Mouse (Mus musculus): ENCODE results near the gene Podxl. TPM values are rescaled to one million over a fixed set of nuclear protein-coding genes. Genes with fewer than 3 reads are reported as not detected.

Podxl gene
- polyA plus RNA-seq, 1 experiment: 4.8 TPM

DNA sequence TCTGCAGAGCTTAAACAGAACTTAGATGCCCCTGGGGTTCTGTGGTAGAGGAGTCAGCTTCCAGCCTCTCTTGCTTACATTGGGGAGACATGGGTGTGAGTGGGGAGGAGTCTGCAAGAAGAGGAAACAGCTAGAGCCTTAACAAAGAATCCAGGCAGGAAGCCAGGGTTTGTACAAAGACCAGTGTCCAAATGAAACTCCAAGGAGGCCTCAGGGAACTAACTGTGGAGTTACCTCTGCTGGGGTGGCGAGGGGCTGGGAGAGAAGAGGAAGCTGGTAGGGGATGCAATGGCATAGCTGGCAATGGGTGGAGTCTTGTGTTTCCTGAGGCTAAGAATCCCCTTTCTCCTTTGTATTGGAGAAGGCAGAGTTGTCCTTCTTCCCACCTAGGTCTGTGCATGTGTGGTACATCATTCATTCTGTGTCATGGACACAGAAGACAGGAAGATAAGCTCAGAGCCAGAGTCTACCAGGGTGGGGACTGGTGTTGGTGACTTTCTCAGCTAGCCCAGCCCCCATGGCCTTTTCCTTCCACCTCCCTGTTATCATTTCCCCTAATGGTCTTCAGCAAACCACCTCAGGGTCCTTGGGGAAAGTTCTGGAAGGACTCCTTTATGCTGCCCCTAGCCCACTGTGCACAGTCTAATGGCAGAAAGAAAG lies 28.9 kb upstream of the Podxl start:
- TF ChIP-seq USF1 (IDR thresholded peaks at IDR 0.05; ENCODE audit: low read depth): no peak
- no peak for TF ChIP-seq MYOG (IDR thresholded peaks at IDR 0.05; ENCODE audit: control insufficient read depth, extremely low read depth, insufficient read length)
- TF ChIP-seq FOSL1 (IDR thresholded peaks at IDR 0.05; ENCODE audit: insufficient read depth, low read length, poor library complexity, severe bottlenecking): no peak
- no peak for TF ChIP-seq MAX (IDR thresholded peaks at IDR 0.05)
- no peak for TF ChIP-seq MYOD1 (IDR thresholded peaks at IDR 0.05; ENCODE audit: control insufficient read depth, insufficient read length, low read depth)
- no peak for TF ChIP-seq CEBPB (IDR thresholded peaks at IDR 0.05; ENCODE audit: low read depth)
- no peak for TF ChIP-seq CTCF (IDR thresholded peaks at IDR 0.05; ENCODE audit: control insufficient read depth, insufficient read depth, insufficient read length)
- Histone ChIP-seq H3K36me3 (ENCODE audit: control insufficient read depth, insufficient read depth) (no peaks in the 10 kb centered on the region), H3K27me3 (ENCODE audit: control insufficient read depth, insufficient read depth, insufficient read length) (no peaks in the 10 kb centered on the region), H3ac (ENCODE audit: control insufficient read depth, insufficient read length, low read depth) (no peak overlapping the region), H3K79me3 (ENCODE audit: low read depth) (no peaks in the 10 kb centered on the region), H3K4me3 (ENCODE audit: insufficient read depth, poor library complexity, severe bottlenecking) (no peak overlapping the region), H3K79me2 (ENCODE audit: control insufficient read depth, insufficient read depth) (no peaks in the 10 kb centered on the region)

DNA sequence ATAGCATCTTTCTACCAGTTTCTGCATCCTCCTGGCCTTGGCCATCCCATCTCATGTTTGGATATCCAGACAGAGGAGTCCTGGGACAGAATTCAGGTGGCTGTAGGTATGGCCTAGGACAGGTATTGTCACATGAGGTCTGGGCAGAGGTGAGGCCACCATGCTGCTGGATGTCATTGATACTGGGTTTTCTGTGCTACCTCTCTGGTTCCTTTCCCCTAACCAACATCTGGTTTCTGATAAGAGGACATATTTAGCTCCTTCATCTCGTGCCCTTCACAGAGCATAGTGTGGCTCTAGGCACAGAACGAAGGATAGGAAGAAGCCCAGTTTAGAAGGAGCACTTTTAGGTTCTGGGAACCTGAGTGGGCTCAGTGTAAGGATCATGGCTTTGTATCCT lies 28.3 kb upstream of the Podxl start:
- no peak overlapping the region for H3ac ChIP-seq (ENCODE audit: control insufficient read depth, insufficient read length, low read depth)
- H3K36me3 ChIP-seq (ENCODE audit: control insufficient read depth, insufficient read depth): no peaks in the 10 kb centered on the region
- TF ChIP-seq MYOG (IDR thresholded peaks at IDR 0.05; ENCODE audit: control insufficient read depth, extremely low read depth, insufficient read length) (no peak), FOSL1 (IDR thresholded peaks at IDR 0.05; ENCODE audit: insufficient read depth, low read length, poor library complexity, severe bottlenecking) (no peak), CTCF (IDR thresholded peaks at IDR 0.05; ENCODE audit: control insufficient read depth, insufficient read depth, insufficient read length) (no peak)
- no peaks in the 10 kb centered on the region for H3K27me3 ChIP-seq (ENCODE audit: control insufficient read depth, insufficient read depth, insufficient read length)
- no peak overlapping the region for H3K4me3 ChIP-seq (ENCODE audit: insufficient read depth, poor library complexity, severe bottlenecking)
- no peaks in the 10 kb centered on the region for H3K79me2 ChIP-seq (ENCODE audit: control insufficient read depth, insufficient read depth)
- H3K79me3 ChIP-seq (ENCODE audit: low read depth): no peaks in the 10 kb centered on the region

DNA sequence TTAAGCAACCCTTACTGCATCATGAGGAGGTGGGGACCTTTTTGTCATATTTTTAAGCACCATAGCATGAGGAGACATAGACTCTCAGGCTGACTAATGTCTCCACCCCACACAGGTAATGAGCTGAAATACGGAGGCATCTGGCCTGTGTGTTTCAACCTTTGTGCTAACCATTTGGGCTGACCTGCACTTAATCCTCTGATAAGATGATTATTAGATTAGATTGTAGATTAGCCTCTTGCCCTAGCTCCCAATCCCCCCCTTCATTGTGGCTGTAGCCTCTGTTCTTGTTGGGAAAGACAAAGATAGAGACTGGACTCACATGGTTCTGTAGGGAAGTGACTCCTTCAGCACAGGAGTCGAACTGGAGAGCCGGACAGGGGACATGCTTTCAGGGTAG lies 27.9 kb upstream of the Podxl start:
- H3K4me3 ChIP-seq (ENCODE audit: insufficient read depth, poor library complexity, severe bottlenecking): no peak overlapping the region
- no peak overlapping the region for H3ac ChIP-seq (ENCODE audit: control insufficient read depth, insufficient read length, low read depth)
- TF ChIP-seq MYOD1 (IDR thresholded peaks at IDR 0.05; ENCODE audit: control insufficient read depth, insufficient read length, low read depth) (no peak), FOSL1 (IDR thresholded peaks at IDR 0.05; ENCODE audit: insufficient read depth, low read length, poor library complexity, severe bottlenecking) (no peak), MAX (IDR thresholded peaks at IDR 0.05) (no peak), CTCF (IDR thresholded peaks at IDR 0.05; ENCODE audit: control insufficient read depth, insufficient read depth, insufficient read length) (no peak), USF1 (IDR thresholded peaks at IDR 0.05; ENCODE audit: low read depth) (no peak), CEBPB (IDR thresholded peaks at IDR 0.05; ENCODE audit: low read depth) (no peak), MYOG (IDR thresholded peaks at IDR 0.05; ENCODE audit: control insufficient read depth, extremely low read depth, insufficient read length) (no peak)
- no peaks in the 10 kb centered on the region for H3K27me3 ChIP-seq (ENCODE audit: control insufficient read depth, insufficient read depth, insufficient read length)
- H3K79me2 ChIP-seq (ENCODE audit: control insufficient read depth, insufficient read depth): no peaks in the 10 kb centered on the region
- H3K79me3 ChIP-seq (ENCODE audit: low read depth): no peaks in the 10 kb centered on the region
- no peaks in the 10 kb centered on the region for H3K36me3 ChIP-seq (ENCODE audit: control insufficient read depth, insufficient read depth)

DNA sequence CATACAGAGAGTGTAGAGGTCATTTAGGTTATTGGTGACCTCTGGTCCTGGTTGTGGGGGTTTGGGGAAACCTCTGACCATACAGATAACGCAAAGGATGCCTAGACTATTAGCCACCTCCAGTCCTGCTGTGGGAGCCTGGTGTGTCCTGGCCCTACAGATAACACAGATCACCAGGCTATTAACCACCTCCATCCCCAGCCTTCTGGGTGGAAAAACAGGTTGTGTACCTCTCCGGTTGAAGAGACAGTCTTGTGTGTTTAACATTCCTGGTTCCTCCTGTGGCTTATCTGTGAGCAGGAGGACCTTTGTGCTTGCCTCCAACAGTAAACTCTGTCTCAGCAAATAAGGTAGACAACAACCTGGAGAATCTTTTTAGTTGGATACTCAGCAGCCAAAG lies 27.0 kb upstream of the Podxl start:
- Histone ChIP-seq H3K79me3 (ENCODE audit: low read depth) (no peaks in the 10 kb centered on the region), H3K36me3 (ENCODE audit: control insufficient read depth, insufficient read depth) (no peaks in the 10 kb centered on the region), H3K27me3 (ENCODE audit: control insufficient read depth, insufficient read depth, insufficient read length) (no peaks in the 10 kb centered on the region), H3K79me2 (ENCODE audit: control insufficient read depth, insufficient read depth) (no peaks in the 10 kb centered on the region), H3ac (ENCODE audit: control insufficient read depth, insufficient read length, low read depth) (no peak overlapping the region), H3K4me3 (ENCODE audit: insufficient read depth, poor library complexity, severe bottlenecking) (no peak overlapping the region)
- no peak for TF ChIP-seq CTCF (IDR thresholded peaks at IDR 0.05; ENCODE audit: control insufficient read depth, insufficient read depth, insufficient read length)
- TF ChIP-seq MYOD1 (IDR thresholded peaks at IDR 0.05; ENCODE audit: control insufficient read depth, insufficient read length, low read depth): no peak
- TF ChIP-seq FOSL1 (IDR thresholded peaks at IDR 0.05; ENCODE audit: insufficient read depth, low read length, poor library complexity, severe bottlenecking): no peak
- no peak for TF ChIP-seq CEBPB (IDR thresholded peaks at IDR 0.05; ENCODE audit: low read depth)
- no peak for TF ChIP-seq USF1 (IDR thresholded peaks at IDR 0.05; ENCODE audit: low read depth)
- TF ChIP-seq MAX (IDR thresholded peaks at IDR 0.05): no peak
- TF ChIP-seq MYOG (IDR thresholded peaks at IDR 0.05; ENCODE audit: control insufficient read depth, extremely low read depth, insufficient read length): no peak

DNA sequence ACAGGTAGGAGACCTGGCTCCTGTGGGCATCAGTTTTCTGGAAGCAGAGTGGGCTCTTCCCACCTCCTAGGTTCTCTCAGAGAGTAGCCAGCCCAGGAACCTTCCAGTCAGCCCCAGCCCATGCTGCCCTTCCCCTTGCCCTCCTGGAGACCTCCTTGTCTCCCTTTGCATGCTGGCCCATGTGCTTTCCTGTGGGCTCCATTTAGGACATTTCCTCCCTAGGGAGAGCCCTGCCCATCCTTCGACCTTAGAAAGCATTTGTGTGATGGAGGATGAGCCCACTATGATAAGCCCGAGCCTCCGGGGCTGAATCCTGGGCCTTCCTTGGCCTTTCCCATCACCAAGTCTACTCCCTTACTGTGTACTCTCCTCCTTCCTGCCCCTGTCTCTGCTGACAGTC lies 25.5 kb upstream of the Podxl start:
- no peak for TF ChIP-seq USF1 (IDR thresholded peaks at IDR 0.05; ENCODE audit: low read depth)
- H3K79me3 ChIP-seq (ENCODE audit: low read depth): no peaks in the 10 kb centered on the region
- H3K36me3 ChIP-seq (ENCODE audit: control insufficient read depth, insufficient read depth): no peaks in the 10 kb centered on the region
- peaks cover 3% of the 10 kb centered on the region for H3K27me3 ChIP-seq (ENCODE audit: control insufficient read depth, insufficient read depth, insufficient read length)
- no peak overlapping the region for H3ac ChIP-seq (ENCODE audit: control insufficient read depth, insufficient read length, low read depth)
- no peak overlapping the region for H3K4me3 ChIP-seq (ENCODE audit: insufficient read depth, poor library complexity, severe bottlenecking)
- no peaks in the 10 kb centered on the region for H3K79me2 ChIP-seq (ENCODE audit: control insufficient read depth, insufficient read depth)

DNA sequence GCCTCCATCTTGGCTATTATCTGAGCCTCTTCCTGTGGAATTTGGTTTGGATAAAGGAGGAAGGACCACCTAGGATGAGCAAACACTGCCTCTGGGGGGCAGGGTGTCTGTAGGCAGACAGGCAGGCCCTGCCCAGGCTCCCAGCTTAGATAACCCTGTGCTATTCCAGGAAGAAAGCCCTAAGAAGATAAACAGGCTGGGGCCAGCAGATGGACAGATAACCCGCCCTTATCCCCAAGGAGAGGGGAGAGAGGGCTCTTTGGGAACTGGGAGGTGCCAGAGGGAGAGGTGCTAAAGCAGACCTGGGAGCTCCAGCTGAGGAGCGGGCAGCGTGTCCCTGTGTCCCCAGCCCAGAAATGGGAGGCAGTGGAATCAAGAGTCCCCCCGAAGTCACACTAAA lies 23.9 kb upstream of the Podxl start:
- no peak for TF ChIP-seq CEBPB (IDR thresholded peaks at IDR 0.05; ENCODE audit: low read depth)
- TF ChIP-seq MYOD1 (IDR thresholded peaks at IDR 0.05; ENCODE audit: control insufficient read depth, insufficient read length, low read depth): no peak
- no peak for TF ChIP-seq FOSL1 (IDR thresholded peaks at IDR 0.05; ENCODE audit: insufficient read depth, low read length, poor library complexity, severe bottlenecking)
- TF ChIP-seq USF1 (IDR thresholded peaks at IDR 0.05; ENCODE audit: low read depth): no peak
- no peak for TF ChIP-seq CTCF (IDR thresholded peaks at IDR 0.05; ENCODE audit: control insufficient read depth, insufficient read depth, insufficient read length)
- no peak for TF ChIP-seq MAX (IDR thresholded peaks at IDR 0.05)
- TF ChIP-seq MYOG (IDR thresholded peaks at IDR 0.05; ENCODE audit: control insufficient read depth, extremely low read depth, insufficient read length): no peak
- H3ac ChIP-seq (ENCODE audit: control insufficient read depth, insufficient read length, low read depth): no peak overlapping the region
- H3K36me3 ChIP-seq (ENCODE audit: control insufficient read depth, insufficient read depth): no peaks in the 10 kb centered on the region
- peaks cover 3% of the 10 kb centered on the region for H3K27me3 ChIP-seq (ENCODE audit: control insufficient read depth, insufficient read depth, insufficient read length)
- H3K79me3 ChIP-seq (ENCODE audit: low read depth): no peaks in the 10 kb centered on the region
- H3K79me2 ChIP-seq (ENCODE audit: control insufficient read depth, insufficient read depth): no peaks in the 10 kb centered on the region
- H3K4me3 ChIP-seq (ENCODE audit: insufficient read depth, poor library complexity, severe bottlenecking): no peak overlapping the region
